Mouse (Mus musculus) cerebellum, adult 8-10 months (tissue): ENCODE data around the gene Lrig2.

Experiments used
- DNase-seq: peaks from one replicate; pipeline ENCODE4 v3.0.0; 2022

Lrig2 gene

DNA sequence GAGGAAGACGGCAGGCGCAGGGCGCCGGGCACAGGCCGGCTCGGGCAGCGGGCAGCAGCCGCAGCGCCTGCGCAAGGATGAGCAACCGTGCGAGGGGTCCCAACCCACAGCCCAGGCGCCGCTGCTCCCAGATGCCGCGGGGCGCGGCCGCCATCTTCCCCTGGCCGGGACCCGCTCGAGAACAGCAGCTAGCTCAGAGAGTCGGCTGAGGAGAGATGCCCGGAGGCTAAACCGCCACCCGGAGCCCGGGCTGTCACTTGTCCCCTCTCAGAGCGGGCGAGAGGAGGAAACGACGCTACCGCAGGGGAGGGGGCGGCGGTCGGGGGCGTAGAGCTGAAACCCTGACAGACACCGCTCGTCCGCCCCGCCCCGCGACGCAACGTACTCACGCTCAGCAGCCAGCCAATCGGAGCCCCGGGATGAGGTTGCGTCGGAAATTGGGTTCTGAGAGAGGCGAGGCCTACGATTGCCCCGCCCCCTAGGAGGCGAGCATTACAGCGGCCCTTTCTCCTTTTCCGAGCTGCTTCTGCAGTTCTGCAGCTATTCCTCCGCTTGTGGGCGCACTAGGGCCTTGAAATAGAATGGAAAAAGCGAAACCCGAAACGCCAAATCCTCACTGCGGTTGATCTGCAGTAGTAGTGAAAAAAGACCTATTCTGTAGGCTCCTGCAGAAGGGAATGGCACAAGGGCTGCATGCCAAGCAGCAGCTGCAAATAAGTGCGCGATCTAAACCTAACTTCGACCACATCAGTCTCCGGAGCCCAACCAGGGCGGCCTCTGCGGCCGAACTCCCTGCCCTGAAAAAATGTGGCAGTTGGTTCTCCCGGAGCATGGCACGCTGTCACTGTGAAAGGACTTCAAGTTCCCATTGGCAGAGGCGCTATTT is at the start of gene Lrig2:
Gene Lrig2 (minus strand): TSS at position 381 of the 886 bp plus-strand sequence.
- peak; percentile 99 for DNase-seq

DNA sequence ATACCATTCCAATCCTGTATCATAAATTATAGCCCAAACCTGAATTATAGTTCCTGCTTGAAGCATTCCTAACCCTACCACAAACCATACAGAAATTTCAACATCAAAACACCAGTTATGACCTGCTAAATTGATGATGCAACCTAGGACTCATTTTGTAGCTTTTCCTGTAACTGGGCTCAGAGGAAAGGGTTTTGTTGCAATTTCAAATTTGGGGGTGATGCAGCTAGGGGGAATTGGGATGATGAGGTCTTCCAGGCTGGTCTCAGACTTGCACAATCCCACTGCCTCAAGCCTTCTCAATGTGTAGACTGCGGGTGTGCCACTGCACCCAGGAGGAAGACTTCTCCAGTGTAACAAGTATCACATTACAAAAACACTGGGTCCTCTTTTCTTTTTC is 44.9 kb upstream of the Lrig2 start:
- no peak for DNase-seq

DNA sequence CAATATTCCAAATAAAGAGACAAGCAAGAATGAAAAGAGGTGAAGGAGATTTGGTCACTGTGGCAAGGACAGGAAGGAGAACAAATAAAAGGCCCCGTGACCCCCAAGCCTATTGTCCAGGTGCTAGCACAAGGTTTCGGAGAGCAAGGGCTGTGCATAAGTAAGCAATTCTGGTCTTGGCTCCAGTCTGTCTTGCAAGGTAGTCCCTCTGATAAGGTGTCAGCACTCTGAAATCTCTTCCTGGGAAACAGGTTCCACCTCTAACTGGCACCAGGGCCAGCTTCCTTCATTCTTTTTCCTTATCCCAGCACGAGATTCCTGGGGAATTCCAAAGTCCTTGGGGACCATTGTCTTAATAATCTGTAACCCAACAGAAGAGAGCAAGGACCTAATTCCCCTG is 38.9 kb upstream of the Lrig2 start:
- no peak for DNase-seq

DNA sequence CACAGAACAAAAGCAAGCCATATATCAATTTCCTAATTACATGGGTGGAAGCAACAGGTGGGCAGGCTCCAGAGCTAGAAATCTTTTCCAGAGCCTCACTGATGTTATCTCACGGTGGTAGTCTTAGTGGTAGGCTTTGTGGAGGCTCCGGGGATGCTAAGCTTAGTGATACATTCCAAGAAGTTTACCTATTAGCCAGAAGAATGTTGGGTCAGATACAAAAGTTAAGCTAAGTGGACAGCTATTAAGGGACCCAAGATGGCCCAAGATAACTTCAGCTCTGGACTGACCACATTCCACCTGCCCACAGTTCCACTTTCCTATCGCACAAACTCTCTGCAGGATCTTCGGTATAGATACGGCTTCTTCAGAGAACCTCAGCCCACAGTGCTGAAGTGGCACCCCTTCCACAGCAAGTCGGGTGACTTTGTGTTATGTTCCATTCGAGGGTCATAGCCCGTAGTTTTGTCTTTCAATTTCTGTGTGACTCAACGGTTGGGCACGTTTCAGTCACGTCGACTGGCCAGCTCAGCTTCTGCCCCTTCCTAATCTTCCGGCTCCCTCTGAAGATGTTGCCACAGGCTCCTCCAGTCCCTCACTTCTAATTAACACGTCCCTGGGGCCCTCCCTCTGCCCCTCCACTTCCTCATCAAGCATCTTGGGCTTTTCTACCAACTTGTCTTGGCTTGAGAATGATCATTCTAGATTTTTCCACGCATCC is 36.8 kb upstream of the Lrig2 start:
- DNase-seq = no peak

DNA sequence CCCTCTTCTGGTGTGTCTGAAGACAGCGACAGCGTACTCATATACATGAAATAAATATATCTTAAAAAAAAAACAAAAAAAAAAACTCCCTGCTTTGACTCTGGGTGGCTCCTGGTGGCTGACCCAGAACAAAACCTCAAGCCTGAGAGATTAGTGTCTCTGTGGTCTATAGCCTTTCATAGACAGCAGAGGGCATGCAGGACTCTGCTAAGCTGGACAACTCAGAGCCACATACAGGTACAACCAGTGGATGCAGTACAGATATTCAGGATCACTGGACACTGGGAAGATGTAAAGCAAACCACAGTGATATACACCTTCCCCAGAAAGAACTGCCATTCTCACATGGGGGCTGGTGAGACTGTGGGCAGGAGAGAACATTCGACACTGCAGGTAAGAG is 32.1 kb upstream of the Lrig2 start:
- peak; percentile 11 for DNase-seq

DNA sequence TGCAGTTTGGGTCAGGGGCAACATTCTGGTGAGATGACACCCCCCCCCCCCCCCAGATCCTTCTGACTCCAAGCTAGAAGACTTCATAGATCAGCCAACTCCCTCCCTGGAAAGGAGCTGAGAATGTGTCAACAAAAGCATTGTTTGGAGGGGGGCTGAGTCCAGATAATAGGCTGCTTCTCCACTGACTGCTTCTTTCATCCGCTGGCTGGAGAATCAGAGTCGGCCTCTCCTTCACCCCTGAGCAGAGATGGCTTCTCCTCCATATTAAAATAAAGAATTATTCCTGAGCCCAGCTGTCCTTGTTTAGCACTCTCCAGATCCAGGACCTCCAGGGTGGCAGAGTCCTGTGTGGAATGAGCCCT is 30.3 kb upstream of the Lrig2 start:
- DNase-seq = peak; percentile 12

DNA sequence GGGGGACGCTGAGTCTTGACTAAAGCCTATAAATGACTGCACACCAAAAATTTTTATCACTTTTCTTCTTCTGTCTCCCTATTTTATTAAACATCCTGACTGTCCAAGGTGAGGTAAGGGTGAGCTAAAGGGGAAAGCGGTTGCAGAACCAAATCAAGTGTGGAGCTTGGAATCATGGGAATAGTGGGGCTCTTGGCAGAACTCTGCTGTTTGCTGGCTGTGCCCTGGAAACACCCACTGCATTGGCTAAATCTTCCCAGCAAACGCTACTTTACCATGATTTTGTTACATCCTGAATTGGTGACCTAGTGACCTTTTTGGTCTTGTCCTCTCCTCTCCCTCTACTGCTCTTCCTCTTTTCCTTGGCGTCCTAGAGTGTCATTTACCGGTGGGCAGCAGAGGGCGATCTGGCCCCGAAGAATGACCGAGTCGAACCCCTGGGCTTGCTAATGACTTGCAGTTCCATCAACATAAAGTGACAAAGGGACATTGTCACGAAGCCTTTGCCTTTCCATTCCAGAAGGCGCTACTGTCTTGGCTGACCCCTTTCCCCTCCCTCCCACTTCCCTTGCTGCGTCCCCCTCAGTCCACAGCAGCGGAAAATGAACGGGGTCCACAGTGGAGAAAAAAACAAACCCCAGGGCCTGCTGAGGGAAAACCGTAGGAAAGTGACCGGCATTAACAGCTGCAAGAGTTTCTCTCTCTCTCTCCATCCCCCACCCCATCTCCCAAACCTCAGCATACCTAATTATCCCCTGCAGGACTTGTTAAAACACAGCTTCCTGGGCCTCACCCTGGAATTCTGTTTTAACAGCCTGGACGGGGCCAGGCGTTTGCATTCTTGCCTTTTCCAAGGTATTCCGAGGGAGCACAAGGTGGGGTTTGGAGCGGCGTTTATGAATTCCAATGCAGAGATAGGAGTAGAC is 29.7 kb upstream of the Lrig2 start:
- peak; percentile 84 for DNase-seq

DNA sequence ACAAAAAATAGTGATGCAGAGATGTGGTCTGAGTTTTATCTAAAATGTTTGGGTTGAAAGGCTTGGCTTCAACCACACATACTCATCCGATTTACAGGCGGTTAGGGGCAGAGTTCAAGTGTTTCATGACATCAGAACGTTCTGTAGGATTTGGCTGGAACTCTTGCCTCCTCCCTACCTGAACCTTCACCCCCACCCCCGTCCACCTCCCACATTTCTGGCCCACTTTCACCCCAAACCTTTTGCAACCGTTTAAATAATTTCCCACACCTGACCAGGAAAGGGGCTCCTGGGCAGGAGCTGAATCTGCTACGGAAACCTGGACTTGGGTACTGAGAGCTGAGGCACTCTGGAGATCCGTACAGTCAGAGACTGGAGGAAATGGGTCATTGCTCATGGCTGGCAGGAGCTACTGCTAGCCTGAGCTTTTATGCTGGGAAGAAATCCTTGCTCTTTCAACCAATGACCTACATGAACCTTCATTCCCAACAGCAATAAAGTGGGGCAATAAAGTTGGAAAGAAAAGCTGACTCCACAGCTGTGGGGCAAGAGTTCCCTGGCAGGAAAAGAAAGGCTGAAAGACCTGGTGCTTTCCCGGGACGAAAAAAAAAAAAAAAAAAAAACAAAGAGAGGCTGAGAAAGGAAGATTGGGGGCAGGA is 28.9 kb upstream of the Lrig2 start:
- DNase-seq = no peak

DNA sequence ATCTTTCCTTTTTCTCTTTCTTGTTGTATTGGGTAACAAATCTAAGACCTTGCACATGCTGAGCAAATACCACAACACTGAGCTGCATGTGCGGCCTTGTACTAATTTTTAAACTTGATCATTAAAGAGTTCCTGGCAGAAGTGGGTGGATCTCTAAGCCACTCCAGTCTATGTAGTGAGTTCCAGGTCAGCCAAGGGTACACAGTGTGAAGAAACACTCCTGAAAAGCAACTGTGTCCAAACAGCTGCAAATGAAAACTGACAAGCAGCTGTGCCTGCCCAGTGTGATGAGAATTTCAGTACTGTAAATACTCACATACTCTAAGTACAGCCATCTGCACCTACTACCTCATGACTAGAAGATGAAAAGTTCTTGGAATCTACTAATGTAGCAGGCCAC is 21.5 kb upstream of the Lrig2 start:
- DNase-seq = no peak

DNA sequence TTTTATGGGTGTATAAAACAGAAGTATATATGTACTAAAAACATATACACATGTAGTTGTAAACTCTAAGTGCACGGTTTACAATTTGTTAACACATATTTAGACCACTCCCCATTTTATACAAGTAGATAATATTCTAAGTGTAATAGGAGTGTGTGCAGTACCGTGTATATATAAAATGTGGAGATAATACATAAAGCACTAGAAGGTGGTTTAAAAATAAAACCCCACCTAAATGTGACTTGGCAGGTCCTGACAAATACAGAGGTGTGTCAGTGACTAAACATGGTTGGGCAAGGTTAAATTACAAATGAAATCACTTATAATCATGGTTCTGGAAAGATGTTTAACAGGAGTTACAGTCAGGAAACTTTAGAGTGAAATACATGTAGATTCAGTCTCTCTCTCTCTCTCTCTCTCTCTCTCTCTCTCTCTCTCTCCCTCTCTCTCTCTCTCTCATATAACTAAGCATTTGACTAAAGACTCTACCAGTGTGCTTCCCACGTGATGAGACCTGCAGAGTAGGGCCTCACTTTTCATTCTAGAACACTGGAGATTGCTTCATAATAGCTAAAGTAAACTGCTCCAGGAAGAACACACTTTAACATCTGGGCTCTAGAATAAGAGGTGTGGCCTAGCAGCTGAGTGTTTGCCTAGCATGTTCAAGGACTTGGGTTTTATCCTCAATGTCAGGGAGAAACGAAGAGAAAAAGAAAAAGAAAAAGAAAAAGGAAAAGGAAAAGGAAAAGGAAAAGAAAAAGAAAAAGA is 14.6 kb upstream of the Lrig2 start:
- no peak for DNase-seq

DNA sequence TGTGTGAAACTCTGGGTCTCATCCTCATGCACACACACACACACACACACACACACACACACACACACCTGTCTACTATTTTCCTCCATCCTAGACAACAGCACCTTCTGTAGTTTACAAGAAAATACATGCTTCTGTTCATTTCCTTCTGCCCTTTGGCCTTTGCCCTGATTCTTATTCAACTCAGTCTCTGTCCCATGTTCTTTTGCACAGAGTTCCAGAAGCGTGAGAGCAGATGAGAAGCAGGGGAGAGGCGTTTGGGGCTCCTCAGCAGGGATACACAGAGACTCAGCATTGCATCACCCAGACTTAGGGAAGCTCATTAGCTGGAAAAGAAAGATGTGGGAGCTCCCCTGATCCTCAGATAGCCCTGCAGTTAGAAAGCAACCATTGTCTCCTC is 13.8 kb upstream of the Lrig2 start:
- DNase-seq = no peak

DNA sequence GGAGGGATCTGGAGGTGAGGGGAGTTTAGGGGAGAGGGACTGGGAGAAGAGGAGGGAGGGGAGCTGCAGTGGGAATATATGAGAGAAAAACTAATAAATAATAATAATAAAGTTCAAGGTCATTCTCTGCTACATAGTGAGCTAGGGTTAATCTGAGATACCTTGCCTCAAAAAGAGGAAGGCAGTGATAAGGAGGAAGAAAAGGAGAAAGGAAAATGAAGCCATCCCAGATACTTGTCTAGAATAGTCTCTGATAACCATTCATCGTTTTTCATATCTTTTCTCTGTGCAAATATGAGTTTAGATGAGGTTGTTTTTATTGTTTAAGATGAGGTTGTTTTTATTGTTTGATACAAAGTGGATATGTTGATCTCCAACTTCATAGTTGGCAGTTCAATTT is 13.3 kb upstream of the Lrig2 start:
- no peak for DNase-seq

DNA sequence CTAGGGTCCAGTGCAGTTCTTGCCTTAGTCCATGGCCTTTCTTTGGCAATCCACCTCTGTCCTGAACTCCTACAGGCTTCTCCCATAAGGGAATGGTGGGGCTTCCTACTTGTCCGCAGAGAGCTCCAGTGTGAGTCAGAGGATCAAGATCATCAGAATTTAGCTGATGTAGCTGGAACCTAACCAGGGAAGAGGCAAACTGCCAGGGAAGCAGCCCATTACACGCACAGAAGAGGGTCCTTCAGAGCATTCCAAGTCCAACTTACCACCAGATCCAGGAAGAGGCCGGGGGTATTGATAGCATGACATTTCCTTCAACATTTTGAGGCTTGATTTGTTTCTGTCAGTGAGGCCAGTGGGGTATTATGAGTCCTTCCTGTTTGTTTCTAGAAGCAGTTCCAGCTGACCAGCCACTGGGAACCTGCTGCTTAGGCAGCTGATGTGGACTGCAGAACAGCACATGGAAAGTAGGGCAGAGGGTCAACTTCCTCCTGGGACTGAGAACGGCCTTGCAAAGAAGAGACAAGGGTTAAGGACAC is 11.7 kb upstream of the Lrig2 start:
- no peak for DNase-seq

DNA sequence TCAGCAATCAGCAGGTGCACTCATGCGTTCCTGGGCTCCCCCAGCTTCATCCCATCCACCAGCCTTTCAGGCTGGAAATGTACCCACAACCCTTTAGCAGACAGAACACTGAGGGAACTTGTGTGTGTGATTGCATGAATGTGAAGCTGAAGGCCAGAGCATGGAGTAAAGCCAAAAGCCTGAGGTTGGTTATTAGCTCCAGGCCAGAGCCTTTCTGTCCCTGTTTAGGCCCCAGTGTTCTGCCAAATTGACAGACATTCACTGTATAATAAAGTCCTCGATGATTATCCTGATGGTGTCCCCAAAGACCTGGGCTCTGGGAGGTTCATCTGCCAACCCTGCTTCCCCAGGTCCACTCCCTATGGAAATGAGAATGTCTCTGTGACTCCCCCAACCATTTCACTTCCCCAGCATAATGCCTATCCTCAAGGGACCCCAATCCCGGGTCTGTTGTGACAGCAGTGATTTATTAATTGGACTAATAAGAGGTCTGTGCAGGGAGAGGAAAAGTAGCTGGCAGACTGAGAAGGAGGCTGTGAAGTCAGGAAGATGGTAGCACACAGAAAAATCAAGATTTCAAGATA is 9.7 kb upstream of the Lrig2 start:
- DNase-seq = no peak

DNA sequence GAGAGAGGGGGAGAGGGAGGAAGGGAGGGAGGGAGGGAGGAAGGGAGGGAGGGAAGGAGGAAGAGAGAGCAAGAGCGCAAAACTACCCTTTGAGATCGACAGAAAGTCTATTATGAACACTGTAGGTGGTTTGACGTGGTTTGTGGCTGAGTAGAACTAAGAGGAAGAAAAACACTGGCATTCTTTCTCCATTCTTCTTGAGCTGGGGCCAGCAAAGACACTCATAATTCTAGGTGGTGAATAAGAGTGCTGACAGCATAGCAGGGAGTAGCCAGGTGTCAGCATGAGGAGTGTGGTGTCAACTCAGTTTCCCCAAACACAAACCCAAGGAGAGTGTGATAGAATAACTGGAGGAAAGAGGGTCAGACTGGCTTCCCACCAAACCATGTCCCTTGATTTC is 8.8 kb upstream of the Lrig2 start:
- no peak for DNase-seq

DNA sequence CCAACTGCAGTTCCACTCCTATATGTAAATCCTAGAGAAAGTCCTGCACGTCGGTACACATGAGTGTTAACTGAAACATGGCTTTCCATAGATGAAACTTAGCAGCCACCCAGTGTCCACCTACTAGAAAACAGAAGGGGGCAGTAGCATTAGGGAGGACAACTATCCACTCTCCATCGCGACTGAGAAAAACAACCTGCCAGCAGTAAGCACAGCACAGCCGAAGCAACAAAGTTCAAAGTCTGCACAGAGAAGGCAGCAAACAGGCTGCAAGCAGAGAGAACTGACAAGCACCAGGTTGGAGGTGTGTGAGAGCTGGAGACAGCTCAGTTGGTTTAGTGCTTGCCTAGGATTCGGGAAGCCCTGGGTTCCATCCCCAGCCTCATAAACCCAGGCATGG is 7.2 kb upstream of the Lrig2 start:
- DNase-seq = no peak

DNA sequence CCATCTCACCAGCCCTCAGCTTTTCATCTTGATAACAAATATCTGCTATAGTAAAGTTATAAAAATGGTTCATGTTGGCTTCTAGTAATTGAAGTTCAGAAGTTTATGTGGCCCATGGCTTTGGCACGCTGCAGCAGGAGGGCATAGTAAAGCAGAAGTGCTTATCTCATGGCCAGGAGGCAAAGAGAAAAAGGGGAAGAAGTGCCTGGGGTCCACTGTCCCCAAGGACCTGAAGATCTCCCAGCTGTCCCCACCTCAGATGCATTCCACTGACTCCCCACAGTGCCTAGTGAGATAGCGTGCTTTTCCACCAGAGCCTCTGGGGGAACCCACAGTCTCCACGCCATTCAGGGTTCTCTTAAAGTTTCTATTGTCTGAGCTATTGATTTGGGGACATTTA is 6.7 kb upstream of the Lrig2 start:
- no peak for DNase-seq

DNA sequence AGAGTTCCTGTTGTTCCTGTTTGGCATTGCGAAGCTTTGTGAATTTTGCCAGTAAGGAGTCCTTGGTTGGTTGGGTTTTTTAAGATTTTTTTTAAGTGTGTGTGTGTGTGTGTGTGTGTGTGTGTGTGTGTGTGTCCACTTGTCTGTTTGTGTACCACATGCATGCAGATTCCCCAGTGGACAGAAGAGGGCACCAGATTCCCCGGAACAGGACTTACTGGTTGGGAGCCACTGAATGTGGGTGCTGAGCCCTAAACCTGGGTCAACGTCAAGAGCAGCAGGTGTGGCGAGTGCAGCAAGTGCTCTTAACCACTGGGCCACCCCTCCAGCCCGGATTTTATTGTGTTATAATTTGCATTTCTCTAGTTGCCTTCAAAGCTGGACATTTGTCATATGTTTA is 5.4 kb upstream of the Lrig2 start:
- DNase-seq = no peak

DNA sequence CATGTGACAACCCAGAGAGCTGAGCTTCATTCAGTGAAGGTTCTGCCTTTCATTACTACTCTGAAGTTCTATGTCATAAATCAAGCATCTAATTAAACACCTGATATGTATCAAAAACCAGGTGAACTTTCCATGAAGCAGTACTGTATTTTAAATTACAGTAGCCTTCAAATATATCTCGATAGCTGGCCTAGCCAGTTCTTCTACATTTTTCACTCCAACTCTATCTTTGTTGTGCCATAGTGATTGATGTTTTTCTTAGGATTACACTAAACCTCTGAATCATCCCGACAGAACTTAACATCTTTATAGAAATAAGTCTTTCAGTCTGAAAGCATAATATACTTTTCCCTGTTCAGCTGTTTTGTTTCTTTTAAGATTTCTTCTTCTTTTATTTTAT is 2.8 kb upstream of the Lrig2 start:
- no peak for DNase-seq

DNA sequence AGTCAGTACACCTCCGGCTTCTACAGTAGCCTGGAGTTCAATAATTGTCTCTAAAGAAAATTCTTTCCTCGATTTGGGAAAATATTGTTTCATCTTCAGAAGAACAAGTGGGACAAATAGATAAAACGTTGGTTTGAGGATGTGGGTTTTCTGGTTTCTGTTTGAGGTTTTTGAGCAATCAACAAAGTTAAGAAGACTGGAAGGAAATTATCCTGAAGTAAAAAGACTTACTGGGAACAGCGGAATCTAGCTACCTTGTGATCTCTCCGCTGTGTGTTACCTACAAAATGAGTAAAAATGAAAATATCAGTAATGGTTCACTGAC is 668 bp upstream of the Lrig2 start:
- DNase-seq = no peak

DNA sequence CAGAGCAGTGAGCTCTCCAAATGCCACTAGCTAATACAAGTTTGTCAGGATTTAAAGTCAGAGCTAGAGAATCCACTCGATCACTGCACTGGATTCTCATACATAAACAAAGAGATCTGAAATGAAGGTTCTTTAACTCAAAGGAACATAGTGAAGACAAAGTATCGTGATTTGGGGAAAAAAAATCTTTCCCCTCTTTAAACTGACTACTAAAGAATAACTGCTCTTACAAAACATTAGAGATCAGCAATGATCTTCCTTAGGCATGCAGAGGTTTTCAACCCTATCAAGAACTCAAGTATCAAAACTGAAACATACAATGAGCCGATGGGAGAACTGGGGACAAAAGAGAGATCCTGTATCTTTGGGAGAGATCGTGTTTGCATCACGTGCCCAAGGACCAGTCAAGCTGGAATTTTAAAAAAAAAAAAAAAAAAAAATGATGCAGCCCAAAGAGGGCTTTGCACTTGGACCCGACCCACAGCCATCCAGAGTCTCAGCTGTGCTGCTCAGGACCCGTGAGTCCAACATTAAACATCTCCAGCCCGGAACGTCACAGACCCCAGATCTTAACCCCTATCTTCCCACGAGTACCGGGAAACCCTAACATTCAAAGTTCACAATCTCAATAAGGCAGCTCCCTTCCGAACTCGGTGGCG is 818 bp downstream of the Lrig2 start:
- DNase-seq = no peak
